Mouse (Mus musculus) small intestine, adult 2 months (tissue): ENCODE measurements around the gene Map3k13. TPM values are rescaled to one million over a fixed set of nuclear protein-coding genes. Genes with fewer than 3 reads are reported as not detected.

Experiments used
- H3K27ac ChIP-seq: fragments of 200-500 bp; 2 replicates; pipeline ENCODE4 v1.5.1; 2012; ENCODE audit warnings: low read depth, low read length, control low read depth, inconsistent platforms; ENCODE audit not compliant: insufficient read depth
- H3K27me3 ChIP-seq: fragments of 200-500 bp; 2 replicates; pipeline ENCODE4 v1.6.1; 2012; ENCODE audit warnings: mild to moderate bottlenecking, moderate library complexity, low read length, inconsistent platforms; ENCODE audit not compliant: control insufficient read depth, insufficient read depth
- H3K36me3 ChIP-seq: fragments of 200-500 bp; 2 replicates; pipeline ENCODE4 v1.6.1; 2012; ENCODE audit warnings: mild to moderate bottlenecking, low read length, control low read depth, inconsistent platforms; ENCODE audit not compliant: control insufficient read depth, insufficient read depth
- H3K4me1 ChIP-seq: fragments of 200-500 bp; 2 replicates; pipeline ENCODE4 v1.6.1; 2012; ENCODE audit warnings: low read length, inconsistent platforms, mixed read lengths; ENCODE audit not compliant: control insufficient read depth, insufficient read depth, insufficient read length
- H3K4me3 ChIP-seq: fragments of 200-500 bp; 2 replicates; pipeline ENCODE4 v1.5.1; 2012; ENCODE audit warnings: low read depth, mild to moderate bottlenecking, control low read depth, inconsistent platforms, low read length, moderate library complexity
- CTCF ChIP-seq: fragments of 200-500 bp; IDR thresholded peaks from 2 replicates; pipeline ENCODE4 v1.5.1; 2012; ENCODE audit warnings: low read depth, mild to moderate bottlenecking, control low read depth, inconsistent platforms, low read length, moderate library complexity, mixed read lengths; ENCODE audit not compliant: insufficient replicate concordance, insufficient read length; ENCODE audit errors: extremely low read depth
- POLR2A ChIP-seq: fragments of 200-500 bp; IDR thresholded peaks from 2 replicates; pipeline ENCODE4 v1.6.1; 2012; ENCODE audit warnings: low read depth, mild to moderate bottlenecking, control low read depth, inconsistent platforms, low read length, moderate library complexity
- WGBS: fragments of 180-500 bp; shearing (Covaris S2); methylation state at CpG from one replicate; pipeline ENCODE4 v1.1.7; 2018; 5-methylcytosine and 5-hydroxymethylcytosine counted together
- polyA plus RNA-seq: library from polyadenylated mRNA; depleted of rRNA; stranded (reverse); fragments of >200 nt; gene quantifications from 2 replicates; pipeline ENCODE4 v1.2.3, GENCODE M21; 2012

Map3k13 gene
- polyA plus RNA-seq, 1 experiment: 11.2 TPM

DNA sequence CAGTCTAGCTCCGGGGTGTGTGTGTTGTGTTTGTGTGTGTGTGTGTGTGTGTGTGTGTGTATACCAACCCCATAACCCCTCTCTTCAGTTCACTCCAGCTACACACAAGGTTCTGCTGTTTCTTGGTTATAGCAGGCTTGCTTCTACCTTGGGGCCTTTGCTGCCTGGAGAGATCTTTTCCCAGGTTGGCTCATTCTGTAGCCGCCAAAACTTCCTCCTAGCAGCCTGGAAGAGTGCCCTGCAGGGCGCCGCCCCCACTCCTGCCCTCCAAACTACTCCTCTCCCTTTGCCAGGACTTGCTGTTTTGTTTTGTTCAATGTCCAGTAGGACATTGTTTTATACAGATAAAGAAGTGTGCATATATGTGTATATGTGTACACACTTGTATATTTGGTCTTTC, 33.4 kb downstream of the Map3k13 start:
- no peaks in the 10 kb centered on the region for H3K36me3 ChIP-seq
- H3K4me3 ChIP-seq: peak overlapping the region; percentile 65
- H3K4me1 ChIP-seq: peaks cover 19% of the 10 kb centered on the region
- H3K27me3 ChIP-seq: no peaks in the 10 kb centered on the region
- H3K27ac ChIP-seq: peak overlapping the region; percentile 96
- 7% methylated on average over 4 of the region's 4 CpGs for WGBS
- TF ChIP-seq POLR2A (no peak), CTCF (no peak)

GRCm38 (mm10) chr16:21829711-21830110, 35.6 kb downstream of the Map3k13 start:
- no peak for TF ChIP-seq CTCF
- no peak for TF ChIP-seq POLR2A
- Histone ChIP-seq H3K27me3 (no peaks in the 10 kb centered on the region), H3K4me1 (peaks cover 19% of the 10 kb centered on the region), H3K36me3 (no peaks in the 10 kb centered on the region), H3K27ac (peak overlapping the region; percentile 31; the same call in 1 of the 2 replicates), H3K4me3 (no peak overlapping the region)
- WGBS: 10% methylated on average over 5 of the region's 5 CpGs

GRCm38 (mm10) chr16:21830784-21831183, 36.6 kb downstream of the Map3k13 start:
- H3K27me3 ChIP-seq: no peaks in the 10 kb centered on the region
- no peak for TF ChIP-seq CTCF
- TF ChIP-seq POLR2A: no peak
- no peak overlapping the region for H3K4me3 ChIP-seq
- no peaks in the 10 kb centered on the region for H3K36me3 ChIP-seq
- no peak overlapping the region for H3K27ac ChIP-seq
- peaks cover 24% of the 10 kb centered on the region for H3K4me1 ChIP-seq
- 58% methylated on average over 6 of the region's 6 CpGs for WGBS

- Histone ChIP-seq H3K27ac (peak overlapping the region; percentile 47), H3K36me3 (no peaks in the 10 kb centered on the region), H3K4me1 (peaks cover 24% of the 10 kb centered on the region), H3K4me3 (no peak overlapping the region), H3K27me3 (no peaks in the 10 kb centered on the region)
- WGBS: 32% methylated on average over 5 of the region's 5 CpGs
- TF ChIP-seq POLR2A: no peak
- TF ChIP-seq CTCF: no peak
These were observed 37.6 kb downstream of the Map3k13 start for GRCm38 (mm10) chr16:21831764-21832163.

DNA sequence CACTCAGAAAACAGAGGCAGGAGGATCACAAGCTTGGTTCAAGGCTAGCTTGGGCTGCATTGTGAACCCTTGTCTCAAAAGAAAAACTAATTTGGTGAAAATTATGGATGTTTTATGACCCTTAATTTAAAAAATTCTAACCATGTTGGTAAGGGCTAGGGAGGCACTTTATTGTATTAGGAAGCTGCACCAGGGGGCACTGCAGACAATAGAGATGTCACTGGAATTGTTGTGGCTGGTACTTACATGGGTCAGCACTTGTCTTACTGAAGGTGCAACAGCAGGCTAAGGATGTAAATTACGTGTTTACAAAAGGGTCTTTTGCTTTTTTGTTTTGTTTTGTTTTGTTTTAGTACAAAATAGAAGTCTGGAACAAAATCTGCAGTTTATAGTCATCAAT, 39.3 kb downstream of the Map3k13 start:
- WGBS: 70% methylated on average over 1 of the region's 1 CpGs
- Histone ChIP-seq H3K36me3 (no peaks in the 10 kb centered on the region), H3K27me3 (no peaks in the 10 kb centered on the region), H3K4me1 (peaks cover 21% of the 10 kb centered on the region), H3K4me3 (no peak overlapping the region), H3K27ac (no peak overlapping the region)
- TF ChIP-seq CTCF (no peak), POLR2A (no peak)

- H3K36me3 ChIP-seq: no peaks in the 10 kb centered on the region
- no peak overlapping the region for H3K27ac ChIP-seq
- no peaks in the 10 kb centered on the region for H3K27me3 ChIP-seq
- H3K4me1 ChIP-seq: peaks cover 21% of the 10 kb centered on the region
- WGBS: 69% methylated on average over 10 of the region's 10 CpGs
- no peak overlapping the region for H3K4me3 ChIP-seq
- TF ChIP-seq POLR2A: no peak
- TF ChIP-seq CTCF: no peak
These were observed 39.8 kb downstream of the Map3k13 start for GRCm38 (mm10) chr16:21833970-21834369.

DNA sequence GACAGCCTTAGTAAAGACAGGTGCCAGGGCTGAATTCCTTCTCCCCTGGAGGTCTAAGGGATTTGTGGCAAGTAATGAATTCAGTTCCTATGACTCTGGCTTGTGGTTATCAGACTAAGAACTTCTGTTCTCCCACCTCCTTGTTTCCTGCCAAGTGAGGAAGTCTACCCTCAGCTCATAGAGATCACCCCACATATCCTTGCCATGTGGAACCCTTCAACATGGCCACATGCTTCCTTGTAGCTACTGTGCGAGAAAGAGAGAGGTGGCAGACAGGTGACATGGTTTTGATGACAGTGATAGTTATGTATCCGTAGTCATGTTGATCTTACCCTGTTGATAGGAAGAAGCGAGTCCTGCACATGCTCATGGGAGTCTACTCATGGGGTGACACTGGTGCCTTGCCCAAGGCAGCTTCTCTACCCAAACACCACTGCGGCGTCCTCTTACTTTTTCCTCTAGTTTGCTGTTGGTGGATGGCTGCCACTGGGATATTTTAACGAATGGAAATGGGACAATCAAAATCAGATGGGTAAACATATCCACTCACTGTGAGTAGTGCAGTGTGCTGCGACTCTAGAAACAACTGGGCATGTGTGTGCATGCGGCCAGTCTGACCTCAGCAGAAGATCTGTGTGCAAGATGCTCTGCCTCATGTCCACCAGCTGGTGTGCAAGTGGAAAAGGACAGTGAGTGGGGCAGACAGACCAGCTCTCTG, 40.9 kb downstream of the Map3k13 start:
- Histone ChIP-seq H3K4me1 (peaks cover 15% of the 10 kb centered on the region), H3K4me3 (no peak overlapping the region), H3K27me3 (no peaks in the 10 kb centered on the region), H3K27ac (no peak overlapping the region; the same call in 1 of the 2 replicates), H3K36me3 (no peaks in the 10 kb centered on the region)
- whole genome bisulfite sequencing: 68% methylated on average over 8 of the region's 8 CpGs
- TF ChIP-seq CTCF: no peak
- no peak for TF ChIP-seq POLR2A
